Mouse (Mus musculus) limb, embryonic 11.5 days (tissue): Measurements from ENCODE around the gene Ccnd3. TPM values are rescaled to one million over a fixed set of nuclear protein-coding genes. Genes with fewer than 3 reads are reported as not detected.

Experiments used
- ATAC-seq: fragments of 200-750 bp; cut with Nextera tagmentation; 2 replicates; pipeline ENCODE4 v1.8.0; 2017; ENCODE audit warnings: low read depth; ENCODE audit not compliant: insufficient number of reproducible peaks, low FRiP score, low TSS enrichment
- DNase-seq: peaks from one replicate; pipeline ENCODE4 v3.0.0-alpha.2; 2015; ENCODE audit warnings: low spot score
- H3K27ac ChIP-seq: fragments of 300-500 bp; sonication (generic); replicated peaks from 2 replicates; pipeline ENCODE4 v1.5.1; 2014; ENCODE audit warnings: low read depth, mild to moderate bottlenecking, low read length
- H3K27me3 ChIP-seq: fragments of 300-500 bp; sonication (generic); 2 replicates; pipeline ENCODE4 v1.6.1; 2014; ENCODE audit warnings: mild to moderate bottlenecking, low read length, mixed read lengths; ENCODE audit not compliant: control insufficient read depth, insufficient read depth
- H3K36me3 ChIP-seq: fragments of 300-500 bp; sonication (generic); 2 replicates; pipeline ENCODE4 v1.6.1; 2014; ENCODE audit warnings: mild to moderate bottlenecking, low read length, moderate library complexity, mixed read lengths; ENCODE audit not compliant: control insufficient read depth, insufficient read depth
- H3K4me1 ChIP-seq: fragments of 300-500 bp; sonication (generic); 2 replicates; pipeline ENCODE4 v1.6.1; 2014; ENCODE audit warnings: low read length, mixed read lengths; ENCODE audit not compliant: control insufficient read depth, insufficient read depth
- H3K4me2 ChIP-seq: fragments of 300-500 bp; sonication (generic); 2 replicates; pipeline ENCODE4 v1.6.1; 2014; ENCODE audit warnings: low read depth, mild to moderate bottlenecking, moderate library complexity; ENCODE audit not compliant: severe bottlenecking
- H3K4me3 ChIP-seq: fragments of 300-500 bp; sonication (generic); 2 replicates; pipeline ENCODE4 v1.5.1; 2014; ENCODE audit warnings: low read depth, low read length
- H3K9ac ChIP-seq: fragments of 300-500 bp; sonication (generic); 2 replicates; pipeline ENCODE4 v1.6.1; 2014; ENCODE audit warnings: mild to moderate bottlenecking, low read length
- H3K9me3 ChIP-seq: fragments of 300-500 bp; sonication (generic); 2 replicates; pipeline ENCODE4 v1.6.1; 2016; ENCODE audit warnings: low read length; ENCODE audit not compliant: control insufficient read depth
- WGBS: fragments of 180-500 bp; shearing (Covaris S2); extraction: QIAGEN DNeasy Blood & Tissue Kit; methylation state at CpG from one replicate; pipeline ENCODE4 v1.1.7; 2014; 5-methylcytosine and 5-hydroxymethylcytosine counted together
- polyA plus RNA-seq: library from polyadenylated mRNA; unstranded; fragments of >200 nt; fragmentation: Nextera tagmentation; extraction: Ambion mirVana; gene quantifications from 2 replicates; pipeline ENCODE4 v1.2.1, GENCODE M21; 2014

Gene Ccnd3
- polyA plus RNA-seq, 1 experiment from 2014 or later: 350 TPM

GRCm38 (mm10) chr17:47545861-47546331 is 41.0 kb downstream of the Ccnd3 start:
- no peak overlapping the region for H3K4me3 ChIP-seq
- H3K9me3 ChIP-seq: no peaks in the 10 kb centered on the region
- ATAC-seq: no peak
- no peak overlapping the region for H3K4me2 ChIP-seq
- no peak overlapping the region for H3K27ac ChIP-seq
- no peaks in the 10 kb centered on the region for H3K4me1 ChIP-seq
- H3K27me3 ChIP-seq: no peaks in the 10 kb centered on the region
- H3K36me3 ChIP-seq: no peaks in the 10 kb centered on the region
- 72% methylated on average over 17 of the region's 17 CpGs for WGBS
- DNase-seq: no peak
- H3K9ac ChIP-seq: no peak overlapping the region

DNA sequence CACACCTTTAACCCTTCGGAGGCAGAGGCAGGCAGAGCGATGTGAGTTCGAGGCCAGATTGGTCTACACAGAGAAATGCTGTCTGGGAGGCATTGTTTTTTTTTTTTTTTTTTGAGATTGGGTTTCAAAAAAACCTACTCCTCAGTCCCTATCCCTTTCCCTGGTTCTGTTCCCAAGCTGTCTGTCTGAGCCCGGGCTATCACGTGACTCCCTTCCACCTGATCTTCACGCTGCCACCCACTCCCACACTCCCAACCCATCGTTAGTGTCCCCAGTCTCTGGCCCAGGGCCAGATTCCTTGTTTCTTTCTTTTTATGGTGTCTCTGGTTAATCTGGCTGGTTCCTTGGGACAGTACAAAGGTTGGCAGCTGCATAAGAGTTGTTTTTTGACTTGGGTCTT is 46.2 kb downstream of the Ccnd3 start:
- 78% methylated on average over 7 of the region's 7 CpGs for WGBS
- no peaks in the 10 kb centered on the region for H3K27me3 ChIP-seq
- no peak overlapping the region for H3K27ac ChIP-seq
- no peak overlapping the region for H3K4me3 ChIP-seq
- H3K9me3 ChIP-seq: no peaks in the 10 kb centered on the region
- no peaks in the 10 kb centered on the region for H3K36me3 ChIP-seq
- no peak overlapping the region for H3K4me2 ChIP-seq
- no peaks in the 10 kb centered on the region for H3K4me1 ChIP-seq
- no peak for ATAC-seq
- H3K9ac ChIP-seq: no peak overlapping the region
- DNase-seq: no peak

- Histone ChIP-seq H3K9ac (no peak overlapping the region), H3K27ac (no peak overlapping the region), H3K9me3 (no peaks in the 10 kb centered on the region), H3K36me3 (no peaks in the 10 kb centered on the region), H3K4me2 (no peak overlapping the region), H3K4me1 (no peaks in the 10 kb centered on the region), H3K27me3 (no peaks in the 10 kb centered on the region), H3K4me3 (no peak overlapping the region)
- DNase-seq (no peak), ATAC-seq (no peak)
Measured at GRCm38 (mm10) chr17:47552994-47553393, 48.1 kb downstream of the Ccnd3 start.

- no peak for ATAC-seq
- Histone ChIP-seq H3K9me3 (no peaks in the 10 kb centered on the region), H3K4me1 (no peaks in the 10 kb centered on the region), H3K4me2 (no peak overlapping the region), H3K9ac (no peak overlapping the region), H3K4me3 (no peak overlapping the region), H3K27ac (no peak overlapping the region), H3K27me3 (no peaks in the 10 kb centered on the region), H3K36me3 (no peaks in the 10 kb centered on the region)
- DNase-seq: no peak
- WGBS: 71% methylated on average over 9 of the region's 10 CpGs
Measured at GRCm38 (mm10) chr17:47554621-47555020, 49.8 kb downstream of the Ccnd3 start.

DNA sequence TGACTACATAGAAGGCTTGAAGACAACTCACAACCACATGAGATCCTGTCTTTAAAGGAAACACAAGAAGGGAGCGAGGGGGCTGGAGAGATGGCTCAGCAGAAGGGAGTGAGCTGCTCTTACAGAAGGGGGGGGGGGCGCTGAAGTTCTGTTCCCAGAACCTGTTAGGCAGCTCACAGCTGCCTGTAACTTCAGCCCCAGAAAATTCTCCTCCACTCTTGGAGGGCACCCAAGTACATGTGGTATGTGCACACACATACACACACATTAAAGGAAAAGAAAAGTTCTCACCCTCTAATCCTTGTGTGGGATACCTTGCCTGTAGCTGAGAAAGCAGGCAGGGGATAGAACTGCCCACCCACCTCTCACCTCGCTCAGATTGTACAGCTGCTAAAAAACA is 52.3 kb downstream of the Ccnd3 start:
- no peak overlapping the region for H3K4me2 ChIP-seq
- H3K9me3 ChIP-seq: no peaks in the 10 kb centered on the region
- 66% methylated on average over 3 of the region's 3 CpGs for WGBS
- H3K4me1 ChIP-seq: no peaks in the 10 kb centered on the region
- no peak overlapping the region for H3K27ac ChIP-seq
- H3K9ac ChIP-seq: no peak overlapping the region
- H3K36me3 ChIP-seq: no peaks in the 10 kb centered on the region
- no peak for ATAC-seq
- no peak overlapping the region for H3K4me3 ChIP-seq
- no peak for DNase-seq
- no peaks in the 10 kb centered on the region for H3K27me3 ChIP-seq

- no peaks in the 10 kb centered on the region for H3K9me3 ChIP-seq
- H3K9ac ChIP-seq: no peak overlapping the region
- H3K4me2 ChIP-seq: no peak overlapping the region
- H3K36me3 ChIP-seq: no peaks in the 10 kb centered on the region
- DNase-seq (no peak), ATAC-seq (no peak)
- no peak overlapping the region for H3K4me3 ChIP-seq
- H3K27ac ChIP-seq: no peak overlapping the region
- no peaks in the 10 kb centered on the region for H3K27me3 ChIP-seq
- WGBS: 56% methylated on average over 6 of the region's 6 CpGs
- H3K4me1 ChIP-seq: no peaks in the 10 kb centered on the region
Measured at GRCm38 (mm10) chr17:47559726-47560125, 54.9 kb downstream of the Ccnd3 start.

GRCm38 (mm10) chr17:47562875-47563274 is 58.0 kb downstream of the Ccnd3 start:
- H3K27ac ChIP-seq: no peak overlapping the region
- DNase-seq (no peak), ATAC-seq (no peak)

GRCm38 (mm10) chr17:47564612-47565011 is 59.8 kb downstream of the Ccnd3 start:
- H3K9ac ChIP-seq: no peak overlapping the region
- H3K36me3 ChIP-seq: no peaks in the 10 kb centered on the region
- H3K9me3 ChIP-seq: no peaks in the 10 kb centered on the region
- 71% methylated on average over 5 of the region's 5 CpGs for WGBS
- no peak overlapping the region for H3K4me3 ChIP-seq
- no peak overlapping the region for H3K4me2 ChIP-seq
- H3K27me3 ChIP-seq: no peaks in the 10 kb centered on the region
- DNase-seq: no peak
- H3K27ac ChIP-seq: no peak overlapping the region
- ATAC-seq: no peak
- no peaks in the 10 kb centered on the region; the same call in 1 of the 2 replicates for H3K4me1 ChIP-seq

More at GRCm38 (mm10) chr17:47562875-47563274, 58.0 kb downstream of the Ccnd3 start:
- Histone ChIP-seq H3K9me3 (no peaks in the 10 kb centered on the region), H3K27me3 (no peaks in the 10 kb centered on the region), H3K36me3 (no peaks in the 10 kb centered on the region), H3K4me3 (no peak overlapping the region), H3K9ac (no peak overlapping the region), H3K4me2 (no peak overlapping the region), H3K4me1 (no peaks in the 10 kb centered on the region; the same call in 1 of the 2 replicates)
- 81% methylated on average over 6 of the region's 6 CpGs for WGBS

DNA sequence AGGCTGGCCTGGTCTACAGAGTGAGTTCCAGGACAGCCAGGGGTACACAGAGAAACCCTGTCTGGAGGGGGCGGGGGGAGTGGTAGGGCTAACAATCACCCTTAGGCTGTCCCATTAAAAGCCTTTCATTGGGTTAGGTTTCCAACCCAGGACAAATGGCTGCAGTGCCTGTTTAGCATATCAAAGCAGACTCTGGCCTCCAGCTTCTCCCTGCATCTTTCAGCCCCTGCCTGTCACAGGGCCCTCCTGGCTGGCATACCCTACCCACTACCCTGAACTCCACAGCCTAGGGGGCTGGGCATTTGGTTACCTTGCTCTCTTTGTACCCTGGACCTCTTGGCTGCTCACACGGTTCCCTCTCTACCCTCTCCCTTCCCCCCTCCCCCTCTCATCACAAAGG is 61.3 kb downstream of the Ccnd3 start:
- Histone ChIP-seq H3K4me2 (no peak overlapping the region), H3K27ac (no peak overlapping the region)
- ATAC-seq: no peak

More for the DNA sequence above, 61.3 kb downstream of the Ccnd3 start:
- H3K36me3 ChIP-seq: no peaks in the 10 kb centered on the region
- no peaks in the 10 kb centered on the region for H3K9me3 ChIP-seq
- no peaks in the 10 kb centered on the region for H3K27me3 ChIP-seq
- H3K4me1 ChIP-seq: no peaks in the 10 kb centered on the region; the same call in 1 of the 2 replicates
- WGBS: 16% methylated on average over 2 of the region's 2 CpGs
- no peak overlapping the region for H3K4me3 ChIP-seq
- no peak for DNase-seq
- no peak overlapping the region for H3K9ac ChIP-seq
